Comparison of ENCODE assay signal across 8 mouse cellular contexts in the genomic region with DNA sequence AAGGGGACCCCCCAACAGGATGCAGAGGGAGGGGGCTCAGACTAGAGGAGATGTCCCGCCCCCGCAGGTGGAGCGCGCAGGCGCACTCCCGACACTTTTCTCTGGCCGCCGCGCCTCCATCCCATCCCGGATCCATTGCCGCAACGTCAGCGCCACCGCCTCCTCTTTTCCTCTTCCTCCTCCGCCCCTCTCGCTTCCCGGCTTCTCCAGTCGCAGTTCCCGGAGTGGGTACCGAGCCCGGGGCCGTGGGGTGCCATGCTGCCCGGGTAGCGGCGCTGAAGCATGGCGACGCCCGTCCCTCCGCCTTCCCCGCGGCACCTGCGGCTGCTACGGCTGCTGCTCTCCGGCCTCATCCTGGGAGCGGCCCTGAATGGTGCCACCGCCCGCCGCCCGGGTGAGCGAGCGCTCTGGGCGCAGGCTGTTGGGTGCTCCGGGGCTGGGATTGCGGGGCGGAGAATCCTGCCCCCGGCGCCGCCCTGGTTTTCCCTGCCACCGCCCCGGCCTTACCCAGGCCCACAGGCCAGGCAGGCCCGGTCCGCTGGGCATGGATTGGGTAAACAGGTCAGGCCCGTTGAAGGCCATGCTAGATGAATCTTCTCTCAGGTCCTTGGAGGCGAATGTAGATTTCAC. TPM values are rescaled to one million over a fixed set of nuclear protein-coding genes. Genes with fewer than 3 reads are reported as not detected.
DNase-seq lines count a peak whose midpoint lies in the region; ATAC-seq and TF ChIP-seq lines count a peak whose summit lies in the region.

No protein-coding gene starts in this region.

- TF ChIP-seq EP300 in heart, adult 2 months (IDR thresholded peaks at IDR 0.05; ENCODE audit: insufficient read depth, low read depth, low read length), result no peak

- H3K36me3 ChIP-seq in heart, adult 2 months (ENCODE audit: control insufficient read depth, insufficient read depth, low read length), result no peaks in the 10 kb centered on the region
- no peaks in the 10 kb centered on the region for H3K36me3 ChIP-seq in midbrain, embryonic 11.5 days (ENCODE audit: control insufficient read depth, insufficient read depth, low read length)
- H3K36me3 ChIP-seq in small intestine, adult 2 months (ENCODE audit: control insufficient read depth, insufficient read depth, low read length), result peaks cover 2% of the 10 kb centered on the region

- no peaks in the 10 kb centered on the region for H3K9me3 ChIP-seq in midbrain, embryonic 11.5 days (ENCODE audit: control insufficient read depth, low read length)

- H3K4me3 ChIP-seq in heart, adult 2 months, result peak overlapping the region; percentile 58
- peak overlapping the region; percentile 91 for H3K4me3 ChIP-seq in midbrain, embryonic 11.5 days (ENCODE audit: low read depth, low read length)
- peak overlapping the region; percentile 75 for H3K4me3 ChIP-seq in small intestine, adult 2 months (ENCODE audit: low read depth, low read length)

- H3K4me2 ChIP-seq in midbrain, embryonic 11.5 days, result peak overlapping the region; percentile 84

- H3K9ac ChIP-seq in heart, adult 2 months (ENCODE audit: low read depth, low read length), result peak overlapping the region; percentile 77
- H3K9ac ChIP-seq in midbrain, embryonic 11.5 days (ENCODE audit: low read length), result peak overlapping the region; percentile 95

- WGBS in heart, adult 2 months, result 2% methylated on average over 54 of the region's 54 CpGs
- WGBS in midbrain, embryonic 11.5 days, result 1% methylated on average over 52 of the region's 54 CpGs
- WGBS in small intestine, adult 2 months, result 2% methylated on average over 54 of the region's 54 CpGs

- intact Hi-C loops in heart, adult 2 months (cut with DNase I), result loop anchor here (5.0 kb wide), 1 partner anchor 36 kb away; a partner anchor contains a TSS
- intact Hi-C loops in left cerebral cortex, postnatal 25 days (cut with DNase I), result loop anchor here (1.0 to 5.0 kb wide), 2 partner anchors 25 to 36 kb away; a partner anchor contains a TSS

- H3K27ac ChIP-seq in heart, adult 2 months, result peak overlapping the region; percentile 74
- H3K27ac ChIP-seq in midbrain, embryonic 11.5 days (ENCODE audit: low read depth, low read length), result peak overlapping the region; percentile 54; the same call in 1 of the 2 replicates
- 0 out of 2 replicates have a peak overlapping the region, but pooled peaks have one; percentile 25 for H3K27ac ChIP-seq in small intestine, adult 2 months (ENCODE audit: insufficient read depth, low read depth, low read length)

- TF ChIP-seq CTCF in heart, adult 2 months (IDR thresholded peaks at IDR 0.05), result no peak
- TF ChIP-seq CTCF in small intestine, adult 2 months (IDR thresholded peaks at IDR 0.05; ENCODE audit: extremely low read depth, insufficient read length, insufficient replicate concordance, low read depth, low read length), result no peak

- H3K27me3 ChIP-seq in heart, adult 2 months (ENCODE audit: control insufficient read depth, insufficient read depth, low read length), result no peaks in the 10 kb centered on the region
- H3K27me3 ChIP-seq in midbrain, embryonic 11.5 days (ENCODE audit: control insufficient read depth, insufficient read depth, low read length), result peaks cover 16% of the 10 kb centered on the region
- no peaks in the 10 kb centered on the region for H3K27me3 ChIP-seq in small intestine, adult 2 months (ENCODE audit: control insufficient read depth, insufficient read depth, low read length)

- H3K79me2 ChIP-seq in heart, adult 2 months (replicated peaks; ENCODE audit: control insufficient read depth, insufficient read depth, low read length), result no peaks in the 10 kb centered on the region

- peak; percentile 71 for ATAC-seq in midbrain, embryonic 11.5 days (ENCODE audit: low FRiP score)

- DNase-seq in adrenal gland, adult 8-10 months, result peak; percentile 77
- DNase-seq in embryo, embryonic 9.5 days (ENCODE audit: extremely low spot score), result peak; percentile 56
- DNase-seq in heart, adult 2 months, result peak; percentile 82 to 83
- DNase-seq in kidney, adult 18-20 months, result peak; percentile 81
- DNase-seq in left cerebral cortex, postnatal 25 days (ENCODE audit: low spot score in 2 of 2), result peak; percentile 89 to 96
- peak; percentile 96 for DNase-seq in midbrain, embryonic 11.5 days (ENCODE audit: low spot score, missing footprints)
- DNase-seq in spleen, postnatal 10 days (ENCODE audit: low spot score in 2 of 2), result no peak

- 0 out of 2 replicates have a peak, but pooled peaks cover 1% of the 10 kb centered on the region for H3K4me1 ChIP-seq in heart, adult 2 months (ENCODE audit: control insufficient read depth, insufficient read depth, low read length)
- peaks cover 5% of the 10 kb centered on the region for H3K4me1 ChIP-seq in midbrain, embryonic 11.5 days (ENCODE audit: control insufficient read depth, insufficient read depth, low read length)
- peaks cover 3% of the 10 kb centered on the region; the same call in 1 of the 2 replicates for H3K4me1 ChIP-seq in small intestine, adult 2 months (ENCODE audit: control insufficient read depth, insufficient read depth, insufficient read length, low read length)

- peak; percentile 55; the same call in 1 of the 2 replicates for TF ChIP-seq POLR2A in heart, adult 2 months (IDR thresholded peaks at IDR 0.05; ENCODE audit: insufficient read depth, low read depth, low read length)
- no peak; the same call in 1 of the 2 replicates for TF ChIP-seq POLR2A in small intestine, adult 2 months (IDR thresholded peaks at IDR 0.05; ENCODE audit: low read depth, low read length)

RNA-seq across cellular contexts. Expression of a gene that starts 3.9 kb away (rescaled TPM):
- total RNA-seq in adrenal gland, adult 8-10 months (2022), result 100 to 1,000 TPM; 148 to 171 (median 163) TPM
- 10 to 100 TPM; 21.3 to 30.4 TPM for total RNA-seq in heart, adult 2 months (2021)
- 47.8 and 52.2 TPM in 2 replicates for polyA plus RNA-seq in heart, adult 2 months (2012; rRNA removed)
- 100 to 1,000 TPM; 331 to 339 TPM for total RNA-seq in left cerebral cortex, postnatal 25 days (2021)
- 101 and 106 TPM in 2 replicates for polyA plus RNA-seq in midbrain, embryonic 11.5 days (2014; fragmentation: Nextera tagmentation; extraction: Ambion mirVana)
- 103 and 117 TPM in 2 replicates for polyA plus RNA-seq in small intestine, adult 2 months (2012; rRNA removed)

RNA-seq across cellular contexts. Expression of a gene that starts 7.4 kb away (rescaled TPM):
- total RNA-seq in adrenal gland, adult 8-10 months (2022), result 1 to 10 TPM; 3.1 to 9.7 (median 5.1) TPM
- 10 to 100 TPM; 11.1 to 13.5 TPM for total RNA-seq in heart, adult 2 months (2021)
- 36.3 and 37.1 TPM in 2 replicates for polyA plus RNA-seq in heart, adult 2 months (2012; rRNA removed)
- 10 to 100 TPM; 11.7 to 13.2 TPM for total RNA-seq in left cerebral cortex, postnatal 25 days (2021)
- polyA plus RNA-seq in midbrain, embryonic 11.5 days (2014; fragmentation: Nextera tagmentation; extraction: Ambion mirVana), result 0.12 and 0.23 TPM in 2 replicates
- 25.8 and 50.7 TPM in 2 replicates for polyA plus RNA-seq in small intestine, adult 2 months (2012; rRNA removed)

RNA-seq across cellular contexts. Expression of a gene that starts 20.0 kb away (rescaled TPM):
- under 1 TPM in 1 of 4 experiments, not detected in 3; 0.13 TPM for total RNA-seq in adrenal gland, adult 8-10 months (2022)
- under 1 TPM in 1 of 2 experiments, not detected in 1; 0.11 TPM for total RNA-seq in heart, adult 2 months (2021)
- 0.43 TPM in 1 of 2 replicates, not detected in the other for polyA plus RNA-seq in heart, adult 2 months (2012; rRNA removed)
- total RNA-seq in left cerebral cortex, postnatal 25 days (2021), result under 1 TPM; 0.32 to 0.37 TPM
- polyA plus RNA-seq in midbrain, embryonic 11.5 days (2014; fragmentation: Nextera tagmentation; extraction: Ambion mirVana), result not detected in 2 replicates
- polyA plus RNA-seq in small intestine, adult 2 months (2012; rRNA removed), result 0.68 and 0.76 TPM in 2 replicates

RNA-seq across cellular contexts. Expression of a gene that starts 25.4 kb away (rescaled TPM):
- total RNA-seq in adrenal gland, adult 8-10 months (2022), result 10 to 100 TPM; 48.9 to 73.0 (median 57.5) TPM
- 10 to 100 TPM; 36.1 to 41.1 TPM for total RNA-seq in heart, adult 2 months (2021)
- polyA plus RNA-seq in heart, adult 2 months (2012; rRNA removed), result 43.4 and 44.2 TPM in 2 replicates
- 100 to 1,000 TPM; 154 to 165 TPM for total RNA-seq in left cerebral cortex, postnatal 25 days (2021)
- 5.2 and 5.4 TPM in 2 replicates for polyA plus RNA-seq in midbrain, embryonic 11.5 days (2014; fragmentation: Nextera tagmentation; extraction: Ambion mirVana)
- 15.0 and 18.5 TPM in 2 replicates for polyA plus RNA-seq in small intestine, adult 2 months (2012; rRNA removed)

RNA-seq across cellular contexts. Expression of a gene that starts 31.0 kb away (rescaled TPM):
- under 1 TPM in 3 of 4 experiments, not detected in 1; 0.31 to 0.71 (median 0.61) TPM for total RNA-seq in adrenal gland, adult 8-10 months (2022)
- total RNA-seq in heart, adult 2 months (2021), result not detected
- 0.20 and 0.26 TPM in 2 replicates for polyA plus RNA-seq in heart, adult 2 months (2012; rRNA removed)
- 1 to 10 TPM; 1.9 to 2.5 TPM for total RNA-seq in left cerebral cortex, postnatal 25 days (2021)
- polyA plus RNA-seq in midbrain, embryonic 11.5 days (2014; fragmentation: Nextera tagmentation; extraction: Ambion mirVana), result 47.9 and 53.3 TPM in 2 replicates
- polyA plus RNA-seq in small intestine, adult 2 months (2012; rRNA removed), result 15.4 and 28.8 TPM in 2 replicates

Comparison
In these comparisons a context has a peak if more than half of its experiments do, and no peak if none do; other contexts are left out.
1. DNase-seq: peak in adrenal gland, adult 8-10 months (single experiment), embryo, embryonic 9.5 days (single experiment), heart, adult 2 months (2 of 2), kidney, adult 18-20 months (single experiment), left cerebral cortex, postnatal 25 days (2 of 2) and midbrain, embryonic 11.5 days (single experiment); none in spleen, postnatal 10 days (0 of 2).
2. RNA of a gene that starts 3.9 kb away (total RNA-seq): 331 to 339 TPM in left cerebral cortex, postnatal 25 days and 148 to 171 TPM in adrenal gland, adult 8-10 months; 21.3 to 30.4 TPM in heart, adult 2 months; every median in the first group is over 4 times any median in the second.
3. Peak in every context shown above with its lines, with median percentiles within 50 percentile points of each other: H3K27ac ChIP-seq and H3K4me3 ChIP-seq.